Mouse (Mus musculus): ENCODE measurements at regions not wholly inside any gene's neighbourhood (a gene's known extent, or its start where the extent isn't known, plus 50 kb on each side); places are given as distances from the start of the nearest gene placed in this dataset.
"Not testable (repeated sequence)": the region's sequence is repeated elsewhere in the genome, so short reads cannot be mapped to it uniquely, and the experiment has no call there.

DNA sequence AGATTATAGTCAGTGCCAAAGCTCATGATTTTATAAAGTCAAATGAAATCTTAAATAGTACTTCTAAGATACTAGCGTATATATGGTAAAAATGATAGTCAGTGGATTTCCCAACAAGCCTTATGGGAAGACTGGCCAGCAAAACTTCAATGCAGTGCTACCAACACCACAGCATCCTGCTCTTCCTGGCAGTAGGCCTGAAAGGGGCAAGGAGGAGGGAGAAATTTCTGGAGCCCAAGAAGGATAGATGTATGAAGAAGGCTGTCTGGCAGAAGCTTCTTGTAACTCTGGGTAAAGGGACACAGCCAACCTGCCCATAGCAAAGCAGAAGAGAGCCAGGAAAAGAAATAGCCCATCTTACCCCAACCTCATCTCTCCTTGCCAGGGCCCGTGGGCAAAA lies 209.0 kb upstream of the Tsc22d2 start:
- no peak for ATAC-seq (ENCODE audit: poor library complexity, severe bottlenecking)

DNA sequence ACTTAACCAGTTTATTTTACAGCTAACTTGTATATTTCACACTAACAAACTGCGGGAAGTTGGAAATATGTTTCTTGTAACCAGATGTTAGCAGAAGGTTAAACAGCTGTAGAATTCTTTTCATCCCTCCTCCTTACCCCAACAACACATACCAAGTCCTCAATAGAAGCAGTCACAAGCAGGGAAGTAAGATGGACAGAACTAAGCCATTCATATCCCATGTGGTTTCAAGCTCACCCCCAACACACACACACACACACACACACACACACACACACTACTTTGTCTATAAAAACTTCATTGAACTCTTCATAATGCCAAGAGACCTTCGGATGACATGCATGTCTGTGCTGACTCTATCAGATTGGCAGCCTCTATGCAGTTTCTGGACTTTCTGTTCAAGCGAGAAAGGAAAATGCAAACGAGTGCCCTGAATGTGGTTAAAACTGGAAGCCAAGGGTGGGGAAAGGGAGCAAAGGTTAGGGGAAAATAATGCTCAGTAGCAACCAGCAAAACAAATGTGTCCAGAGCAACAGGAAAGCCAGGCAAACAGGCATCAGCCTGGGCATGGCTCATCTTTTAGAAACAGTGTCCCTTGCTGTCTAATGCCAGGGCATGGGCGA lies 207.6 kb upstream of the Tsc22d2 start:
- ATAC-seq (ENCODE audit: poor library complexity, severe bottlenecking): no peak

DNA sequence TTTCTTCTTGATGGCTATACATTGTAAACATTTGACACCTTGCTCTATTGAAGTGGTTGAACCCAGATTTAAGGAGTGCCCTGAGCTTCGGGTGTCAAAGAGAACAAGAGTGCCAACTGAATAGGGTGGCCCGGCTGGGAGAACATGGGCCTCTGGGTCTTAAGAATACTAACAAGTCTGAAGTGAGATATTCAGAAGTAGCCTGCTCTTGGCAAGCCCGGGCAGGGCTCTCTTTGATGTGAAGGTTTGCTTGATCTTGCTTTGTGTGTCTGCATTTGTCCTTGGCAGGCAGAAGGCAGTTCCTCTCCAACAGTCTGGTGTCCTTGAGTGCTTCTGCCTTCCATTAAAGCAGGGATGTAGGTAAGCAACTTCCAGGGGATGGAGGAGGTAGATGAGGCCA lies 203.5 kb upstream of the Tsc22d2 start:
- no peak for ATAC-seq (ENCODE audit: poor library complexity, severe bottlenecking)

DNA sequence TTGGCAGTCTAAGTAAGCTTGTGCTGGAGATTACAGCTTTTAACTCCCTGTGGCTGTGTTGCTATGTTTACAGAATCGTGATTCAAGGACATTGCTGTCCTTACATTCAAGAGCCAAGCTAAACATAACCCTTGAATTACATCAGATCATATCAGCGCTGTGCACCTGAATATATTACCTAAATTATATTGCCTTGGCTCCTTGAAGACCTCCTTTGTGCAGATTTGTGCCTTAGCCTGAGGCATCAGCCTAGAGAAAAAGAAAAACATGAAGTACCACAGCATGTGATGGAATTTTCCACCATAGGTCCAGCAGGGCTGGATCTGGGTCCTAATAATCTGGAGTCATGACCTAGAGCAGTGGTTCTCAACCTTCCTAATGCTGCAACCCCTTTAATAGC lies 189.8 kb upstream of the Tsc22d2 start:
- ATAC-seq (ENCODE audit: poor library complexity, severe bottlenecking): no peak

DNA sequence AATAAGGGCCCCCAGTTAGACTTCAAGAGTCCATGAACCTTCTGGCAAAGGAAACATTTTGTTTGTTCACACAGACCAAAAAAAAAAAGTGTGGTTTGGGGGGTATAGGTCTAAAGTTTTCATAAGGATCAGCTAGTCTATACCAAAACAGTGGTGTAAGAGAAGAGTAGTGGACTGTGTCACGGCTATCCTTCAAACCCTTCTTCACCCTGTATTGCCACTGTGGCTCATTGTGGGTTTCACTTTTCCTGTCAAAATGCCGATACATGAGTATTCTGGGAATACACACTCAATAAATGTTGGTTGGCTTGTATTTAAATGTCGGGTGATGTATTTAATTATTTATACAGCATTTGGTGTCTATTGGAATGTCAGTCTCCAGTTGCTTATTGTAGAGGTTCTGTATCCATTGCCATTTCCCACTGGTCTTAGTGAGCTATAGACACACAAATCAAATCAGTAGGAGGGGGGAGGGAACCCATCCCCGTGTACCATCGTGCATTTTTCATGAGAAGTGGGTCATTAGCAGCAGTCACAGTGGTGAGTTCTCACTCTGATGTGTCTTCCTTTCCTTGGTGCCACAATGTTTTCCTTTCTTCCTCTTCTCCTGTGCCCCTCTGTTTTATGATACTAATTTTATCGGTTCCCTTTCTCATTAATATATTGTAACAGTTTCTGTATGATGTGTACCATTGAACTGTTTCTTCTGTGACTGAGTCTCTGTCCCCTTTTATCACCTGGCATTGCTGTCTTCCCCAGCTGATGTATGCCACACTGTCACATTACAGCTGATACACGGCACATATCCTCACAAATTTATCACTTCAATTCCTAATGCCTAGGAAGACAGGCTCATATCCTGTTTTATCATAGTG lies 187.8 kb upstream of the Tsc22d2 start:
- ATAC-seq (ENCODE audit: poor library complexity, severe bottlenecking): no peak

DNA sequence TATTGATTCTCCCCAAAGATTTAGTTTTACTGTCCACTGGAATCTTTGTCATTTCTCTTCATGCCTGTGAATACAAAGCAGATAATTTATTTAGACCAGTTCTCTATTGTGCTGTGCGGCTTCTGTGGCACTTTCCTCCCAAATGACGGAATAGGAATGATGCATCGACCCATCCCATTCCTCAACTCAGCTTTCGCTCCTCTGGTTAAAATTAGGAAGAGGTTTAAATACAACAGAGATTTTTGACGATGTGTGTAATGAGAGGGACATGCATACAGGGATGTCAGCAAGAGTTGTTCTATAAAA lies 187.2 kb upstream of the Tsc22d2 start:
- no peak for ATAC-seq (ENCODE audit: poor library complexity, severe bottlenecking)

DNA sequence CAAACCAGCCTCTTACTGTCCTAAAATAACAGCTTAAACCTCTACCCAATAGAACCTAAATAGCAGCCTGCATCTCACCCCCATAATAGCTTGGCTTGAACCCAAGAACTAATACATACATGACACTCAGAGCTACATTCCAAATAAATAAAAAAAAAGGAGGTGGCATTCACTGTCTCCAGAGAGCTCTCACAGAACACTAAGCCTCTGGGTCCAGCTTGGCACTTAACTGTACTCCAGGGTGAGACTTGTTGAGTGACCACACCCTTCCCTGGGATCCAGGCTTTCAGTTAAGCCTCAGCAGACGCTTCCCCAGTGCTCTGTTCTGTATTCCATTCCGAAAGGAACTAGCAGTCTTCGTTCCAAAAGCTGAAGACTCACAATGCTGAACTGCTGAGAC lies 186.3 kb upstream of the Tsc22d2 start:
- ATAC-seq (ENCODE audit: poor library complexity, severe bottlenecking): no peak

DNA sequence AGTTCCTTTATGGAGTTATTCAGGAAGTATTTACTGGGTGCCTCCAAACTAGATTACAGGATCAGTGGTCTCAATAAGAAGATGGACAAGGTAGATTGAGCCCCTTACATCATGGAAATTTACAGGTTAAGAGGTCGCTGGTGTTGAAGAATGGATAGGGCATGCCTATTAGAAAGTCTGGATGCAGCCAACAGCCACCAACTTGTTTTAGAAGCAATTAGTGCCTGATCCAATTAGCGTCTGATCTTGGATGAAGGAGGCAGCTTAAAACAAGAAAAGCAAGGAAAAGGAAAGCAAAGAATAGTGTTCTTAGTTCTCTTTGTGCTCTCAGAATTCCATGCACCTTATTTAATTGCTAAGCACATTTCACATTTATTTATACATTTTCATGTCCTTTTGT lies 182.8 kb upstream of the Tsc22d2 start:
- no peak for ATAC-seq (ENCODE audit: poor library complexity, severe bottlenecking)

DNA sequence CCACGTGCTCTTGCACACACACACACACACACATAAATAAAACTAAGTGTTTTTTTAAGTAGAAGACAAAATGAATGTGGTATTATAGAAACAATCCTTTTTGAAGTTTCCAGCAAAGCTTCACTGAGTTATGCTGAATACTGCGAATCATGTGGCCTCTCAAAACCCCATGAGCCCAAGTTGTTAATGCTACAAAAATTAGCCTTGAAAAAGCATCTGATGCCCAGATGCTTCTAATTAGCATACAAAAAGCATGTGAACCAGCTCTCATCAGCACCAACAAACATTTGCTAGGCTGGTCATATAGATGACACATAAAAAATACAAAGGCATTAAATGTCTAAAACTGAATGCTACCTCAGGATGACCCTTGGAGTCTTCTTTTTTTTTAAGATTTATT lies 181.2 kb upstream of the Tsc22d2 start:
- ATAC-seq (ENCODE audit: poor library complexity, severe bottlenecking): no peak

DNA sequence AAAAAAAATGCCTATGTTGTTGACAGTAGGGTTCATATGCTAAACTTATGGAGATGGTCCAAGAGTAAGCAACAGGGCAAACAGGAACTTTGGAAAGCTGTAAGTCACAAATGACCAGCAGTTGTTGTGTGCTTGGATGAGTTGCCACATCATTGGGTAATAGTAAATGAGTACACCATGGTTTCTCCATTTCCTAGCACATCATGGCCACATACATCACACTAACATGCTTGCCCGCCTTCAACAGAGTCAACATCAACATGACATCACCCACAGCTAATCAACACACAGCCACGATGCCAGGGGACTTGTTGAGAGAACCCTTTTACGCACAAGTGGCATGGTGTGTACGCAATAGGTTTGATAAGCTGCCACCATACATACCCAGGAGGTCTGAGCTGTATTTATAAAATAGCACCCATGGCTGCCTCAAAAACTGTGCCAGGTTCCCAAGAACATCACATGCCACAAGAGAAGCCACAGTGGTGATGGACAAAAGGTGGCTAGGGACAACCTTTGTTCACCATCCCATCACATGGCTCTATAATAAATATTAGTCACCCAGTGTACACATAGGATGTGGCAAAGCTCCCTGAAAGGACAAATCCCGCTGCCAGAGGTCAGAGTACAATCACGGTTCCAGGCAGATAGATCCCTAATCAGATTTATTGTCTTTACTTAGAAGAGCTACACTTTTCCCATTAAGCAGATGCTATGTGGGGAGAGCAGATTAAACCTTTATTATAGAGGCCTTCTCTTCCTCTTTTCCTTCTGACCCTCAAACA lies 179.5 kb upstream of the Tsc22d2 start:
- no peak for ATAC-seq (ENCODE audit: poor library complexity, severe bottlenecking)

DNA sequence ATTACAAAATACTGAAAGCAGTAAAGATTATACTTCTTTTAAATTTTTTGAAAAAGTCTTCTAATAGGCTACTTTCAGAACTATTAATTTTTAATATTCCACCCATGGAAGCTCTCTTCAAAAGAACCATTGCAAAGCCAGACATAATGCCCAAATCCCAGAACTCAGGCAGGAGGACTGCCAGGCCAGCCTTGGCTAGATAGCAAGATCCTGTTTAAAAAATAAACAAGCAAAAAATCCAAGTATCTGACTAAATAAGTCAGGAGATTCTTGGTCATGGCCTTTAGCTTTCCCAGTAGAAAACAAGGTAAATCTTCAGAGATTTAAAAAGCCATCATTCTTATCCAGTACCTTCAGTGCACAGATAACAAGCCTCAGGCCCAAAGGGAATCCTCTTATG lies 176.4 kb upstream of the Tsc22d2 start:
- no peak for ATAC-seq (ENCODE audit: poor library complexity, severe bottlenecking)

DNA sequence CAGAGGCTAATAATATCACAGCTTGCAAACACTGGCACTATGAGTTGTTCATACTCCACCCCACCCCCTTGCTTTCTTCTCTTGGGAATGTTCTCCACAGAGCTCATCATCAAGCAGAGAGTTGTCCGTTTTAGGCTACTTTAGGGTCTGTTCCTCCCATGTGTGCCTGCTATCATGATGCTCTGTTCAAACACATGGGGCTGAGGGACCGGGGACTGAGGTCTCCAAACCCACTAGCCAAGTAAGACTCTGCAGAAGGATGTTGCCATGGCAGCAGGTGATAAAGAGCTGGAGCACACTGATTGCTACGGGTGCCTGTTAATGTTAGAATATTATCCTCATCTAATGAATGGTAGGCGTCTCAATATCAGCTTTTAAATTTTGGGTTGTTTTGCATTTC lies 173.7 kb upstream of the Tsc22d2 start:
- no peak for ATAC-seq (ENCODE audit: poor library complexity, severe bottlenecking)

DNA sequence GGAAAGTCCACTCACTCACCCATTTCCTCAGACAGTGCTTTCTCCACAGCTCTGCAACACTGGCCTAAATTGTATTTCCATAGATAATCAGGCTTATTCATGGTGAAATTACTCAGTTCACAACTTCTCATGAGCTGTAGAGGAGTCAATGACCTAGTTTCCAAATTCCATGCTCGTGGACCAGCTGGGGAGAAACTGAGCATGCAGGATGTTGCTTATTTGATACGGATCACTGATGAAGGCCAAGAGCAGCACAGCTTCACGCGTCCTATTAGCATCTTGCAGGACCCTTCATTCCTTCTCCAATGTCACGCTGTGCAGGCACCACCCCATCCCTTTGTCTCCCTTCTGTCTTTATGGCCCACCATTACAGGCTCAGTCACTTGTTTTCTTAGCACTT lies 169.2 kb upstream of the Tsc22d2 start:
- ATAC-seq (ENCODE audit: poor library complexity, severe bottlenecking): no peak

DNA sequence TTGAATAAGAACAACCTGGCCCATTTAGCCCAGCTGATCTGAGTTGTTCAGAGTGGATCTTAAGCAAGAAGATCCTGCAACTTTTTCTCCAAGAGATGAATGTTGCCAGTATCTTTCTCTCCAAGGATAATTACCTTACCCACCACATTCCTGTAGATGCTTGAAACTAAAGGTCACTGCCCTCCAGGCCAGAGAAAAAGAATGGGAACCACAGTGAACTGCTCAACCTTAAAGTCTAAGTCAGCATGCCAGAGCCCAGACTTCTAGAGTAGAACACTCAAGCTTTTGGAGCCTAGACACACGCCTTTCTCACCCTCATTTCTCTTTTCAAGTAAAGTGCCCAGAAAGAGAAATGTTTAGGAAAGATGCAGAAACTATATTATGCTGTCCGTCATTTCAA lies 166.5 kb upstream of the Tsc22d2 start:
- no peak for ATAC-seq (ENCODE audit: poor library complexity, severe bottlenecking)

DNA sequence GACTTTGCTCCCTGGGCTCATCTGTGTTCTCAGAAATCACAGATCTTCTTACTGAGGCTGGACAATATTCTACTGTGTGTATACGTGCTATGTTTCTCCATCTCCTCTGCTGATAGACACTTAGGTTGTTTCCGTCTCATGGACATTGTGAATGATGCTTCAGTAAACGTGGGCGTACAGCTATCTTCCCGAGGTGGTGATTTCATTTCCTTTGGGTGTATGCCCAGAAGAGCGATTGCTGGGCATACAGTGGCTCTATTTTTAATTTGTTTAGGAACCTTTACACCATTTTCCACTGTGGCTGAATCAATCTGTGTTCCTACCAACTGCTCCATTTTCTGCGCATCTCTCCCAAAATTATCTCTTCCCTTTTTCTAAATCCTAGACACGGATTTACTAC lies 160.6 kb upstream of the Tsc22d2 start:
- ATAC-seq (ENCODE audit: poor library complexity, severe bottlenecking): no peak

DNA sequence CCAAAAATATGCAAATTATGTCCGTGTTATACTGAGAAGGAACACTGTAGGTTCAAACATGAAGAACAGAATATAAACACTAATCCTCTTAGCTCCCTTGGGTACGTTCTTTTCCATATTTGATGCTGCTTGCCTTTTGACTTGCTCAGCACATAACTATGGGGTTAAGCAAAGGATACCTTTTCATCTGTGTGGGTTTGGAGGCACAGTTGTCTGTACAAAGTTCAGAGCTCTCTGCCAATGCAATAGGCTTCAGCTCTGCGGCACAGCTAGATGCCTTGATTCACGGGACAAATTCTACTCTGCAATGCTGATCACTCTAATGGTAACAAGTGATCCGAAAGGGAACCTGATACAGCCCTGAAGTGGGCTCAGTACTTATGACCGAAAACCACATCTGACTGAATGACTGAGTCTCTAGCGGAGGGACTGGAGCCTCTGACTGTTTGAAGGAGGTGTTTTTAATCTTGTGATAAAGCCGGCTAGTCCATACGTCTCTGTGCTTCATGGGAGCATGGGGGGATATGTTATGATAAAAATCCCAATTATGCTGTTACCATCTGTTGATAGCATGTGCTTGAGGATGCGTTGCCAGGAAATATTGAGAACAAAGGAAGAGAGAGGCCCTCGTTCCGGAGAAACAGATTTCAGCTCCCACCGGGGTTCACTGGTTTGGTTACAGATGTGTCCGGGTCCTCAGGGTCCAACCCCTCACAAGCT lies 146.7 kb upstream of the Tsc22d2 start:
- no peak for ATAC-seq (ENCODE audit: poor library complexity, severe bottlenecking)

DNA sequence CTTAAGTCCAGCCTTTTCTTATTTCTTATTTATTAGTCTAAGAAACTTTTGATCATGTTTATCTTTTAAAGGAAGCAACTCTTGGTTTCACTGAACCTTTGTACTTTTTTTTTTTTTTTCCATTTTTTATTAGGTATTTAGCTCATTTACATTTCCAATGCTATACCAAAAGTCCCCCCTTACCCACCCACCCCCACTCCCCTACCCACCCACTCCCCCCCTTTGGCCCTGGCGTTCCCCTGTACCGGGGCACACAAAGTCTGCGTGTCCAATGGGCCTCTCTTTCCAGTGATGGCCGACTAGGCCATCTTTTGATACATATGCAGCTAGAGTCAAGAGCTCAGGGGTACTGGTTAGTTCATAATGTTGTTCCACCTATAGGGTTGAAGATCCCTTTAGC lies 143.1 kb upstream of the Tsc22d2 start:
- not testable (repeated sequence) for ATAC-seq (ENCODE audit: poor library complexity, severe bottlenecking)

DNA sequence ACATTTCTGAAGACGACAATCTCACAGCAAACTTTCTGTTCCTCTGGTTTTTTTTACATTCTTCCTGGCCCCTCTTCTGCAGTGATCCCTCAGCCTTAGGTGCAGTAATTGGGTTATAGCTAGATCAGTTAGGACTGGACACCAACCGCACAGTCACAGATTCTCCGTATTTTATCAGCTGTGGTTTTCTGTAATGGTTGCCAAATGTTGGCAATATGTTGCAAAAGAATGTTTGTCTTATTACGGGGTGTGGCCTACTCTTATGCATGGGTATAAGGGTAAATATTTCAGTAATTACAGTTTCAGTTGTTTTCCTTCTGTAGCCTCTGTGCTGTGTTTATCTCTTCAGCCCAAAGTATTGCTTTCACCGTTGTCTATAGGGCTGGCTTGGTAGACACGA lies 133.2 kb upstream of the Tsc22d2 start:
- no peak for ATAC-seq (ENCODE audit: poor library complexity, severe bottlenecking)

DNA sequence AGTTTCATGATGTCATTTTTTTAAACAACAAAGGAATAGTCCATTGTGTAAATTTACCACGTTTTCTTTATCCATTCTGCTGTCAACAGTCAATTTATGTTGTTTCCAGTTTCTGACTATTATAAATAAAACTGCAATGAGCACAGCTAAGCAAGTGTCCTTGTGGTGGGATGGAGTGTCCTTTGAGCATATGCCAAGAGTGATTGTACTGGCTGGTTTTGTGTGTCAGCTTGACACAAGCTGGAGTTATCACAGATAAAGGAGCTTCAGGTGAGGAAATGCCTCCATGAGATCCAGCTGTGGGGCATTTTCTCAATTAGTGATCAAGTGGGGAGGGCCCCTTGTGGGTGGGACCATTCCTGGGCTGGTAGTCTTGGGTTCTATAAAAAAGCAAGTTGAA lies 130.1 kb upstream of the Tsc22d2 start:
- not testable (repeated sequence) for ATAC-seq (ENCODE audit: poor library complexity, severe bottlenecking)

DNA sequence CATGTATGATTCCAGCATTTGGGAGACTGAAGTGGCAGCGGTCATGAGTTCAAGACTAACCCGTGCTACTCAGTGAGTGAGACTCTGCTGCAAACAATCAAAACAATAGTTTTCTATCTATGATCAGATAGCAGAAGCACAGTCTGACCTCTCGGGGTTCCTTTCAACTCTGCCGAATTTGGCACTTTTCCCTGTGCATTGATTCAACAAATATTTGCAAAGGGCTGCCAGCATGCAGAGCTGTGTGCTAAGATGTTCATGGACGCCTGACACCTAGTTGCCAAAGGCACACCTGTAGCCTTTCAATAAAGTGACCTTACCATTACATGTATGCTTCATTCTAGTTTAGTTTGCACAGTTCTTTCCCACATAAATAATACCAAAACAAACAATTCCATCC lies 118.7 kb upstream of the Tsc22d2 start:
- ATAC-seq (ENCODE audit: poor library complexity, severe bottlenecking): no peak

DNA sequence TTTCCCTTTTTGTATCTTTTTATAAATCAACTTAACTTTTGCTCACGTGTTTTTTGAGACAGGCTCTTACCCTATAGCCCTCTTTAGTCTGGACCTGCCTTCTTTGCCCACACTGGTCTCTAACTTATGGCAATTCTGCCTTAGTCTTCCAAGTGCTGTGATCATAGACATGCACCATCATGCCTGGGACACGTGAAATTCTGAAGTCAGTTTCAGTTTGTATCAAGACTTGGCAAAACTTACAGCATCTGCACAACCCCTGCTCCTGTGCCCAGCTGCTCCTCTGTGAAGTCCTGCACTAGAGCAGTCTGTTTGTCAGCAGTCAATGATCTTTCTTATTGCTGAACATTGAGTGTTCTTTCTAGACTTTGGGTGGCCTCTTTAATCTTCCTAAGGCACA lies 114.3 kb upstream of the Tsc22d2 start:
- no peak for ATAC-seq (ENCODE audit: poor library complexity, severe bottlenecking)
